ENCODE assay signal across 8 mouse cellular contexts in genomic region chr4:12170986-12171317, GRCm38 (mm10). TPM values are rescaled to one million over a fixed set of nuclear protein-coding genes. Genes with fewer than 3 reads are reported as not detected.
DNase-seq lines count a peak whose midpoint lies in the region; ATAC-seq and TF ChIP-seq lines count a peak whose summit lies in the region.

No protein-coding gene starts in this region.

- 0 out of 2 replicates have a peak, but pooled peaks cover 3% of the 10 kb centered on the region for H3K36me3 ChIP-seq in neural tube, embryonic 11.5 days (ENCODE audit: control insufficient read depth, insufficient read depth, low read length)
- peaks cover 36% of the 10 kb centered on the region for H3K36me3 ChIP-seq in forebrain, embryonic 10.5 days (replicated peaks)
- H3K36me3 ChIP-seq in limb, embryonic 12.5 days, result peaks cover 28% of the 10 kb centered on the region
- H3K36me3 ChIP-seq in small intestine, adult 2 months (ENCODE audit: control insufficient read depth, insufficient read depth, low read length), result 0 out of 2 replicates have a peak, but pooled peaks cover 6% of the 10 kb centered on the region

- ATAC-seq in neural tube, embryonic 11.5 days (ENCODE audit: insufficient read depth, low FRiP score, low TSS enrichment), result no peak
- ATAC-seq in limb, embryonic 12.5 days (ENCODE audit: insufficient number of reproducible peaks, insufficient read depth, low FRiP score, low TSS enrichment, low read depth), result no peak
- no peak for ATAC-seq in monocyte, adult 5-6 weeks (replicated peaks; ENCODE audit: insufficient number of reproducible peaks, low FRiP score, low TSS enrichment, poor library complexity, severe bottlenecking)

- TF ChIP-seq POLR2A in small intestine, adult 2 months (IDR thresholded peaks at IDR 0.05; ENCODE audit: low read depth, low read length), result no peak

- 23% methylated on average over 9 of the region's 9 CpGs for WGBS in neural tube, embryonic 11.5 days
- WGBS in forebrain, embryonic 10.5 days, result 21% methylated on average over 9 of the region's 9 CpGs
- WGBS in limb, embryonic 12.5 days, result 23% methylated on average over 9 of the region's 9 CpGs
- 27% methylated on average over 9 of the region's 9 CpGs for WGBS in small intestine, adult 2 months

- peak overlapping the region; percentile 98 for H3K9ac ChIP-seq in neural tube, embryonic 11.5 days (ENCODE audit: low read length)
- peak overlapping the region; percentile 98 for H3K9ac ChIP-seq in limb, embryonic 12.5 days (replicated peaks)

- H3K9me3 ChIP-seq in neural tube, embryonic 11.5 days (ENCODE audit: control insufficient read depth, low read length), result no peaks in the 10 kb centered on the region
- no peaks in the 10 kb centered on the region for H3K9me3 ChIP-seq in forebrain, embryonic 10.5 days
- no peaks in the 10 kb centered on the region for H3K9me3 ChIP-seq in limb, embryonic 12.5 days

- H3K4me2 ChIP-seq in neural tube, embryonic 11.5 days (ENCODE audit: low read depth), result peak overlapping the region; percentile 64
- H3K4me2 ChIP-seq in limb, embryonic 12.5 days, result peak overlapping the region; percentile 71

- no peak for TF ChIP-seq CTCF in small intestine, adult 2 months (IDR thresholded peaks at IDR 0.05; ENCODE audit: extremely low read depth, insufficient read length, insufficient replicate concordance, low read depth, low read length)

- H3K27me3 ChIP-seq in neural tube, embryonic 11.5 days (ENCODE audit: control insufficient read depth, insufficient read depth, low read length), result no peaks in the 10 kb centered on the region
- no peaks in the 10 kb centered on the region for H3K27me3 ChIP-seq in forebrain, embryonic 10.5 days (ENCODE audit: poor library complexity, severe bottlenecking)
- H3K27me3 ChIP-seq in limb, embryonic 12.5 days, result no peaks in the 10 kb centered on the region
- H3K27me3 ChIP-seq in small intestine, adult 2 months (ENCODE audit: control insufficient read depth, insufficient read depth, low read length), result no peaks in the 10 kb centered on the region; the same call in 1 of the 2 replicates

- H3K4me1 ChIP-seq in neural tube, embryonic 11.5 days (ENCODE audit: control insufficient read depth, insufficient read depth, low read length), result peaks cover 6% of the 10 kb centered on the region
- H3K4me1 ChIP-seq in forebrain, embryonic 10.5 days, result peaks cover 25% of the 10 kb centered on the region
- H3K4me1 ChIP-seq in limb, embryonic 12.5 days (replicated peaks), result peaks cover 9% of the 10 kb centered on the region
- H3K4me1 ChIP-seq in small intestine, adult 2 months (ENCODE audit: control insufficient read depth, insufficient read depth, insufficient read length, low read length), result peaks cover 5% of the 10 kb centered on the region; the same call in 1 of the 2 replicates

- no peak for DNase-seq in neural tube, embryonic 11.5 days (ENCODE audit: low spot score)
- DNase-seq in neural tube, embryonic 10.5 days (ENCODE audit: extremely low spot score, low spot score), result no peak
- no peak for DNase-seq in forebrain, embryonic 10.5 days (ENCODE audit: extremely low spot score, low spot score)
- no peak for DNase-seq in retina, embryonic 14.5 days (ENCODE audit: low spot score)
- DNase-seq in spleen, adult 12 weeks (ENCODE audit: low spot score), result no peak

- peak overlapping the region; percentile 81 for H3K4me3 ChIP-seq in neural tube, embryonic 11.5 days (ENCODE audit: low read depth, low read length)
- H3K4me3 ChIP-seq in forebrain, embryonic 10.5 days, result peak overlapping the region; percentile 84
- H3K4me3 ChIP-seq in limb, embryonic 12.5 days (replicated peaks), result peak overlapping the region; percentile 84
- H3K4me3 ChIP-seq in small intestine, adult 2 months (ENCODE audit: low read depth, low read length), result peak overlapping the region; percentile 99

- H3K27ac ChIP-seq in neural tube, embryonic 11.5 days (ENCODE audit: low read depth, low read length), result peak overlapping the region; percentile 85
- peak overlapping the region; percentile 99 for H3K27ac ChIP-seq in forebrain, embryonic 10.5 days
- peak overlapping the region; percentile 94 for H3K27ac ChIP-seq in limb, embryonic 12.5 days
- H3K27ac ChIP-seq in small intestine, adult 2 months (ENCODE audit: insufficient read depth, low read depth, low read length), result no peak overlapping the region

RNA-seq across cellular contexts. Expression of gene Fam92a, which starts 0.9 kb away (rescaled TPM):
- 88.4 and 92.4 TPM in 2 replicates for polyA plus RNA-seq in neural tube, embryonic 11.5 days (2014; fragmentation: Nextera tagmentation; extraction: Ambion mirVana)
- 93.1 and 98.0 TPM in 2 replicates for polyA plus RNA-seq in forebrain, embryonic 10.5 days (2016; fragmentation: Nextera tagmentation; extraction: Ambion mirVana)
- 124 and 132 TPM in 2 replicates for polyA plus RNA-seq in limb, embryonic 12.5 days (2016; fragmentation: Nextera tagmentation; extraction: Ambion mirVana)
- 1.8 and 2.0 TPM in 2 replicates for polyA plus RNA-seq in small intestine, adult 2 months (2012; rRNA removed)
- total RNA-seq in monocyte, adult 5-6 weeks (2017), result 9.0 to 17.9 TPM (median 13.4 TPM) in 3 replicates

RNA-seq across cellular contexts. Expression of gene Rbm12b1, which starts 30.9 kb away (rescaled TPM):
- 8.9 and 10.7 TPM in 2 replicates for polyA plus RNA-seq in neural tube, embryonic 11.5 days (2014; fragmentation: Nextera tagmentation; extraction: Ambion mirVana)
- polyA plus RNA-seq in forebrain, embryonic 10.5 days (2016; fragmentation: Nextera tagmentation; extraction: Ambion mirVana), result 4.3 and 5.6 TPM in 2 replicates
- polyA plus RNA-seq in limb, embryonic 12.5 days (2016; fragmentation: Nextera tagmentation; extraction: Ambion mirVana), result 6.6 and 8.0 TPM in 2 replicates
- 0.61 and 4.1 TPM in 2 replicates for polyA plus RNA-seq in small intestine, adult 2 months (2012; rRNA removed)
- 15.8 to 30.7 TPM (median 21.2 TPM) in 3 replicates for total RNA-seq in monocyte, adult 5-6 weeks (2017)

Comparison
In these comparisons a context has a peak if more than half of its experiments do, and no peak if none do; other contexts are left out.
1. RNA of gene Fam92a, which starts 0.9 kb away (polyA plus RNA-seq): 124 to 132 TPM in limb, embryonic 12.5 days, 93.1 to 98.0 TPM in forebrain, embryonic 10.5 days and 88.4 to 92.4 TPM in neural tube, embryonic 11.5 days; 1.8 to 2.0 TPM in small intestine, adult 2 months; every median in the first group is over 10 times any median in the second.
2. Peak in every context shown above with its lines, with median percentiles within 50 percentile points of each other: H3K4me3 ChIP-seq.